Mouse (Mus musculus) liver, embryonic 14.5 days (tissue): ENCODE data around the gene Gpn3. TPM values are rescaled to one million over a fixed set of nuclear protein-coding genes. Genes with fewer than 3 reads are reported as not detected.

Experiments
- ATAC-seq: fragments of 200-750 bp; cut with Nextera tagmentation; 2 replicates; pipeline ENCODE4 v1.8.0; 2017; ENCODE audit warnings: moderate number of reproducible peaks, mild to moderate bottlenecking, moderate library complexity; ENCODE audit not compliant: insufficient read depth
- DNase-seq, 3 experiments: peaks; one replicate each; pipeline ENCODE4 v3.0.0-alpha.2; 2012 to 2013; ENCODE audit warnings: low read depth in 3 of 3, low spot score in 3 of 3
- H3K27ac ChIP-seq: fragments of 300-500 bp; sonication (generic); 2 replicates; pipeline ENCODE4 v1.5.1; 2014; ENCODE audit warnings: moderate library complexity, mild to moderate bottlenecking, control low read depth, inconsistent platforms
- H3K27me3 ChIP-seq: fragments of 300-500 bp; sonication (generic); 2 replicates; pipeline ENCODE4 v1.6.1; 2014; ENCODE audit warnings: mild to moderate bottlenecking, low read length, moderate library complexity; ENCODE audit not compliant: control insufficient read depth, insufficient read depth
- H3K36me3 ChIP-seq: fragments of 300-500 bp; sonication (generic); replicated peaks from 2 replicates; pipeline ENCODE4 v1.6.1; 2014; ENCODE audit warnings: low read depth; ENCODE audit not compliant: control insufficient read depth, insufficient read depth
- H3K4me1 ChIP-seq, 2 experiments: fragments of 200-500 bp in 1 of 2; fragments of 300-500 bp in 1 of 2; sonication (generic) in 1 of 2; replicated peaks; 2 replicates each; pipeline ENCODE4 v1.6.1; 2012 to 2014; ENCODE audit warnings: antibody characterized with exemption in 1 of 2, inconsistent platforms in 1 of 2, low read length in 1 of 2; ENCODE audit not compliant: control insufficient read depth in 2 of 2, insufficient read depth in 2 of 2
- H3K4me2 ChIP-seq: fragments of 300-500 bp; sonication (generic); 2 replicates; pipeline ENCODE4 v1.6.1; 2014; ENCODE audit warnings: low read depth, mild to moderate bottlenecking, control low read depth, moderate library complexity
- H3K4me3 ChIP-seq, 2 experiments: fragments of 200-500 bp in 1 of 2; fragments of 300-500 bp in 1 of 2; sonication (generic) in 1 of 2; 2 replicates each; pipeline ENCODE4 v1.5.1; 2012 to 2014; ENCODE audit warnings: low read depth in 2 of 2, low read length in 2 of 2, mild to moderate bottlenecking in 2 of 2, control low read depth in 1 of 2, inconsistent platforms in 1 of 2, moderate library complexity in 1 of 2; ENCODE audit not compliant: insufficient read depth in 1 of 2
- H3K9ac ChIP-seq: fragments of 300-500 bp; sonication (generic); replicated peaks from 2 replicates; pipeline ENCODE4 v1.6.1; 2014; ENCODE audit warnings: mild to moderate bottlenecking, control low read depth, moderate library complexity
- H3K9me3 ChIP-seq: fragments of 300-500 bp; sonication (generic); 2 replicates; pipeline ENCODE4 v1.6.1; 2016; ENCODE audit warnings: low read length, mixed read lengths; ENCODE audit not compliant: control insufficient read depth
- CTCF ChIP-seq: IDR thresholded peaks from 2 replicates; pipeline ENCODE4 v1.5.1; 2016; ENCODE audit warnings: antibody characterized with exemption, low read depth, control low read depth
- EP300 ChIP-seq: IDR thresholded peaks from 2 replicates; pipeline ENCODE4 v1.6.1; 2016; ENCODE audit warnings: antibody characterized with exemption, low read depth
- WGBS: fragments of 180-500 bp; shearing (Covaris S2); extraction: QIAGEN DNeasy Blood & Tissue Kit; methylation state at CpG from one replicate; pipeline ENCODE4 v1.1.7; 2014; ENCODE audit not compliant: insufficient replicate concordance; 5-methylcytosine and 5-hydroxymethylcytosine counted together
- polyA plus RNA-seq, 2 experiments: library from polyadenylated mRNA; depleted of rRNA in 1 of 2; stranded (reverse) in 1 of 2; unstranded in 1 of 2; fragments of >200 nt; fragmentation: Nextera tagmentation in 1 of 2; extraction: Ambion mirVana in 1 of 2; gene quantifications; 2 replicates each; pipeline versions ENCODE4 v1.2.1 to v1.2.3; 2012 to 2014

Gpn3 gene
- polyA plus RNA-seq, 2 experiments = 40.8 to 60.5 TPM

DNA sequence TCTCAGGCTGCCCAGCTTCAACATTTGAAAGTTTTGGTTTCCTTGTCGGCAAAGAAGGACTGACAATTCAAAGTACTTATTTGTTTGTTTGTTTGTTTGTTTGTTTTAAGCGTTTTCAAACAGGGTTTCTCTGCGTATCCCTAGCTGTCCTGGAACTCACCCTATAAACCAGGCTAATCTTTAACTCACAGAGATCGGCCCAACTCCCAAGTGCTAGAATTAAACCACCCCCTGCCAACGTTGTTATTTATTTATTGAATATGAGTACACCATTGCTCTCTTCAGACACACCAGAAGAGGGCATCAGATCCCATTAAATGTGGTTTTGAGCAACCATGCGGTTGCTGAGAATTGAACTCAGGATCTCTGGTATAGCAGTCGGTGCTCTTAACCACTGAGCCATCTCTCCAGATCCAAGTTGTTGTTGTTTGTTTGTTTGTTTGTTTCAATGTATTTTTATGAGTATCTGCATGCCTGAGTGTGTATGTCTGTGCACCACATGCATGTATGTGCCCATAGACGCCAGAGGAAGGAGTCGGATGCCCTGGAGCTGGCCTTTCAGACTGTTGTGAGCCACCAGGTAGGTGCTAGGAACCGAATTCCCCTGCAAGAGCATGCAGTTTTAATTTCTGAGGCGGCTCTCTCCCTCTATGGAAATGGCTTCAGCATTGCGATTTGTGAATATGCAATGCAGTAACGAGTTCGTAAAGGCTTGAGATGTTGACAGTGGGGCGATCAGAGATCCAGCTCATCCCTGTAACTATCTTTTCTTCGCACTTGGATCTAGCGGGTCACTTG lies 49.8 kb downstream of the Gpn3 start, which contains the start of gene Anapc7:
Gene Anapc7, plus strand, starts transcription at position 423 of the 798 bp plus-strand sequence.
- H3K4me3 ChIP-seq = peak within 1 kb of the TSS; percentile 89 to 99
- peak within 1 kb of the TSS; percentile 95 for H3K9ac ChIP-seq
- DNase-seq (no peak), ATAC-seq (peak; percentile 4; the same call in 1 of the 2 replicates)
- peak within 1 kb of the TSS; percentile 53 for H3K27ac ChIP-seq
- peaks cover 7 to 21% of the 10 kb centered on the region in 2 experiments; a peak in 3 of 4 replicates for H3K4me1 ChIP-seq
- 13% methylated on average over 17 of the region's 17 CpGs for WGBS
- H3K27me3 ChIP-seq = no peaks in the 10 kb centered on the region
- H3K4me2 ChIP-seq = peak within 1 kb of the TSS; percentile 99
- TF ChIP-seq EP300 (no peak), CTCF (peak; percentile 48)
- no peaks in the 10 kb centered on the region for H3K9me3 ChIP-seq
- H3K36me3 ChIP-seq = no peaks in the 10 kb centered on the region

DNA sequence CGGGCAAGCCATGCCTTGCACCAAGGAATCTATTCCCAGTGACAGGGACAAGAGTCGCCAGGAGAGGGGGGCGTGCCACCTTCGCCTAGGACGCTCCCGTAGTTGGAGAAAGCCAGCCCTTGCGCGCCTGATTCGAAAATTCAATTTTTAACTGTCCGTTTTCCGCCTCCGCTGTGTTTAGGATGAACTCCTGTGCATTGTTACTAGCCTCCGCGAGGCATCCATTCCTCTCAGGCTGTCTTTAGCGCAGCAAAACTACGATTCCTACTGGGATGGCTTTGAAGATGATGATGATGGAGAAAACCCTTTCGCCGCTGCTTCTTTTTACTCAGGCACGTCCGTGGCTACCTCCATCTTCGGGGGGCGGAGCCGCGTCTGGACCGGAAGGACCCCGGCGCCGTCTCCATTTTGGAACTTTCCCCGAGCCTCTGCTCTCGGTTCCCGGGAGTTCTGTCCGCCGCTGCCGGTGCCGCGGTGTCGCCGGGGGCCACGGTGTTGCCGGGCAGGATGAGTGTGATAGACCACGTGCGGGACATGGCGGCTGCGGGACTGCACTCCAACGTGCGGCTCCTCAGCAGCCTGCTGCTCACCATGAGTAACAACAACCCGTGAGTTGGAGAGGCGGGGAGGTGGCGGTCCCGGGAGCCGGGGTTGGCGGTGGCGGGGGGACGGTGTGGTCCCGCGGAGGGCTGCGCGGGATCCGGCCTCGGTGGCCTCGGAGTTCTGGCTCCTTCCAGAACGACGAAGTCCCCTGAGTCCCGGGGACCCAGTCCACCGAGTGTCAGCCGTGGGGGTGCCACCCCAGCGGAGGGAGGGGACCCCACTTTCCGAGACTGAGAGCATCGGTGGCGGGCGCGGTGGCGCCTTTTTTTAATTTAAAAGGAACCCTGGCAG lies 50.6 kb downstream of the Gpn3 start:
- H3K9ac ChIP-seq = peak overlapping the region; percentile 95
- H3K9me3 ChIP-seq = no peaks in the 10 kb centered on the region
- WGBS = under 1% methylated on average over 73 of the region's 73 CpGs
- H3K36me3 ChIP-seq = no peaks in the 10 kb centered on the region
- TF ChIP-seq EP300 = peak; percentile 47
- no peak; the same call in 1 of the 2 replicates for TF ChIP-seq CTCF
- H3K4me2 ChIP-seq = peak overlapping the region; percentile 99
- ATAC-seq = peak; percentile 83
- H3K4me1 ChIP-seq = peaks cover 7 to 21% of the 10 kb centered on the region in 2 experiments; a peak in 3 of 4 replicates
- H3K27ac ChIP-seq = peak overlapping the region; percentile 53
- no peaks in the 10 kb centered on the region for H3K27me3 ChIP-seq
- peak overlapping the region; percentile 89 to 99 for H3K4me3 ChIP-seq
- peak; percentile 71 to 78 (median 71) for DNase-seq

DNA sequence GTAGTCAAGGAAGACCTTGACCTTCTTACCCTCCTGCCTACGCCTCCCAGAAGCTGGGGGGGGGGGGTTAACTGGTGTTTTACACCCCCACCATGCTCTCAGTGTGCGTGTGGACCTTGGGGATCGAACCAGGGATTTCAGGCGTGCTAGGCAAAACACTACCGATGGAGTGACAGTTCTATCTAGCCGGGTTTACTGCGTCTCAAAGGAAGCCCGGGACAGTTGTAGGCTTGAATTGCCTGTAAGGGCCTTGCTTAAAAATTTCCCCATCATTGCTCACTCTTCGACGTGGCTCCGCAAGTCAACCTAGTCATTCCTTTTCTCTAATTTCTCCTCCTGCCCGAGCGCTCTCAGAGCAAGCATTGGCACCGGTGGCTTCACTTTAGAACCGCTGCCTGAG lies 51.4 kb downstream of the Gpn3 start:
- Histone ChIP-seq H3K36me3 (peaks cover 3% of the 10 kb centered on the region), H3K27ac (peak overlapping the region; percentile 51; the same call in 1 of the 2 replicates), H3K9ac (peak overlapping the region; percentile 95), H3K9me3 (no peaks in the 10 kb centered on the region), H3K4me1 (peaks cover 7 to 21% of the 10 kb centered on the region in 2 experiments; a peak in 3 of 4 replicates), H3K27me3 (no peaks in the 10 kb centered on the region), H3K4me3 (peak overlapping the region; percentile 89 to 99), H3K4me2 (peak overlapping the region; percentile 99)
- WGBS = 17% methylated on average over 15 of the region's 15 CpGs
- DNase-seq = no peak
- TF ChIP-seq CTCF (no peak), EP300 (no peak)
- no peak for ATAC-seq

DNA sequence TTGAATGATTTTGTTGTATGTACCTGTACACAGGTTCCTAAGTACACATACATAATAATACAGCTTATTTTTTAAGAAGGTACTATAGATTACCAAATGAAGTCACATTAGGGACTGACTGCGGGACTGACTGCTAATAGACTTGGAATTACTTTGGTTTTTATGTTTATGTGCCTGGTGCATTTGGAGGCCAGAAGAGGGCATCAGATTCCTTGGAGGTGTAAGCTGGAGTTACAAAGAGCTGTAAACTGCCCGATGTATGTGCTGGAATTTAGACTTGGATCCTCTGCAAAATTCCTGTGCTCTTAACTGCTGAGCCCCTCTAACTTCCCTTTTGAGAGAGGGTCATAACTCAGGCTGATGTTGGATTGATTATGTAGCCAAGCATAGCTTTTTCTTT lies 53.9 kb downstream of the Gpn3 start:
- ATAC-seq = no peak
- H3K9ac ChIP-seq = no peak overlapping the region
- no peak overlapping the region for H3K4me3 ChIP-seq
- TF ChIP-seq EP300 = no peak
- no peak for TF ChIP-seq CTCF
- no peak overlapping the region for H3K27ac ChIP-seq
- 85% methylated on average over 2 of the region's 2 CpGs for WGBS
- peaks cover 16% of the 10 kb centered on the region for H3K36me3 ChIP-seq
- no peak overlapping the region for H3K4me2 ChIP-seq
- no peaks in the 10 kb centered on the region for H3K27me3 ChIP-seq
- no peak for DNase-seq
- peaks cover 7 to 20% of the 10 kb centered on the region in 2 experiments; a peak in 3 of 4 replicates for H3K4me1 ChIP-seq
- H3K9me3 ChIP-seq = no peaks in the 10 kb centered on the region
